Mouse (Mus musculus) liver, embryonic 12.5 days (tissue): Measurements from ENCODE around the gene Spry1. TPM values are rescaled to one million over a fixed set of nuclear protein-coding genes. Genes with fewer than 3 reads are reported as not detected.
"Not testable (repeated sequence)": the region's sequence is repeated elsewhere in the genome, so short reads cannot be mapped to it uniquely, and the experiment has no call there.

ENCODE experiments used
- ATAC-seq: fragments of 200-750 bp; cut with Nextera tagmentation; 2 replicates; pipeline ENCODE4 v1.8.0; 2017; ENCODE audit warnings: moderate number of reproducible peaks, mild to moderate bottlenecking, moderate library complexity
- H3K27ac ChIP-seq: fragments of 300-500 bp; sonication (generic); 2 replicates; pipeline ENCODE4 v1.5.1; 2016; ENCODE audit warnings: mild to moderate bottlenecking
- H3K27me3 ChIP-seq: fragments of 300-500 bp; sonication (generic); replicated peaks from 2 replicates; pipeline ENCODE4 v1.6.1; 2016; ENCODE audit warnings: mild to moderate bottlenecking, moderate library complexity
- H3K36me3 ChIP-seq: fragments of 300-500 bp; sonication (generic); 2 replicates; pipeline ENCODE4 v1.6.1; 2016; ENCODE audit warnings: mild to moderate bottlenecking, moderate library complexity
- H3K4me1 ChIP-seq: fragments of 300-500 bp; sonication (generic); 2 replicates; pipeline ENCODE4 v1.6.1; 2016
- H3K4me2 ChIP-seq: fragments of 300-500 bp; sonication (generic); 2 replicates; pipeline ENCODE4 v1.6.1; 2016; ENCODE audit warnings: mild to moderate bottlenecking, moderate library complexity
- H3K4me3 ChIP-seq: fragments of 300-500 bp; sonication (generic); 2 replicates; pipeline ENCODE4 v1.5.1; 2016; ENCODE audit warnings: mild to moderate bottlenecking, moderate library complexity
- H3K9ac ChIP-seq: fragments of 300-500 bp; sonication (generic); 2 replicates; pipeline ENCODE4 v1.6.1; 2016; ENCODE audit warnings: mild to moderate bottlenecking, moderate library complexity
- H3K9me3 ChIP-seq: fragments of 300-500 bp; sonication (generic); replicated peaks from 2 replicates; pipeline ENCODE4 v1.6.1; 2016; ENCODE audit warnings: mild to moderate bottlenecking, moderate library complexity
- WGBS: fragments of 180-500 bp; shearing (Covaris S2); methylation state at CpG from one replicate; pipeline ENCODE4 v1.1.7; 2016; ENCODE audit not compliant: insufficient replicate concordance; 5-methylcytosine and 5-hydroxymethylcytosine counted together
- polyA plus RNA-seq: library from polyadenylated mRNA; unstranded; fragments of >200 nt; fragmentation: Nextera tagmentation; extraction: Ambion mirVana; gene quantifications from 2 replicates; pipeline ENCODE4 v1.2.1, GENCODE M21; 2016

The Spry1 gene
- polyA plus RNA-seq = 4.3 and 4.7 TPM in 2 replicates

DNA sequence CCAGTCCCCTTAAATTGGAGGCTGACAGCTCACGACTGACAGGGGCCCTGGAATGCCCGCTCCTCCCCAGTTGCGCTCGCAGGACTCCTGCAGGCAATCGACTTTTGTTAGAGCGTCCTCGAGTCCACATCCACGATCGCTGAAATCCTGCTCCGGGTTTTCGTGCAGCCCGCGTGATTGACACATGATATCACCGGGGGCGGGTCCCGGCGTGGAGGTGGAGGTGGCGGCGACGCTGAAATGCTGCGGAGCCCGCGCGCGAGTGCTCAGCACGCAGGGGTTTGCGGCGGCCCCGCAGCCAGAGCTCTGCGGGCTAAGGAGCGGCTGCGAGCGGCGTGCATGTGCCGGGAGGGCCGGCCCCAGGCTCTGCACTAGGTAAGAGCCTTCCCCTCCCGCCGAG is at the start of gene Spry1:
Spry1 (plus strand) TSS at position 258 of the 400 bp plus-strand sequence.
- H3K27ac ChIP-seq = peak within 1 kb of the TSS; percentile 76
- peaks cover 18% of the 10 kb centered on the region for H3K27me3 ChIP-seq
- whole genome bisulfite sequencing = 0% methylated on average over 38 of the region's 38 CpGs

DNA sequence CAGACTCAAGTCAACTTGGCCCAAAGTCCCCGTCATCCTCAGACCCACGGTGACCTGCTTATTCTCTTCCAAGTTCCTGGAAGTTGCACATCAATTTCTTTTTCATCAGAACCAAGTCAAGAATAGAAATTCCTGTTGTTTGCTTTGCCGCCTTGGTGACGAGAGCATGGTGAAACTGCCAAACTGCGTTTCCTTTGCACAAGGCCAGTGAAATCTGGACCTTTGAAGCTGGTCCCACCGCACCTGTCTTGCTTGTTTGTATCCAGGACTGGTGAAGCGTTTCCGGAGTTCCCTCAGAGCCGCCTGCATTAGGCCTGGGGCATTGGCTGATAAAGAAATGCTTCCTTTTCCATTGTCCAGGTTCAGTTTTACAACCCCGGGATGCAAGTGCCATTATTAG is 44.0 kb upstream of the Spry1 start:
- Histone ChIP-seq H3K27me3 (no peaks in the 10 kb centered on the region), H3K4me1 (peaks cover 13% of the 10 kb centered on the region; the same call in 1 of the 2 replicates), H3K9me3 (no peaks in the 10 kb centered on the region), H3K9ac (no peak overlapping the region), H3K27ac (no peak overlapping the region), H3K36me3 (no peaks in the 10 kb centered on the region), H3K4me2 (no peak overlapping the region), H3K4me3 (no peak overlapping the region)
- no peak for ATAC-seq
- WGBS = 65% methylated on average over 10 of the region's 10 CpGs

More for the DNA sequence above, at the start of gene Spry1:
- peak within 1 kb of the TSS; percentile 82 for H3K9ac ChIP-seq
- H3K4me3 ChIP-seq = peak within 1 kb of the TSS; percentile 79
- peak; percentile 80 for ATAC-seq
- H3K9me3 ChIP-seq = no peaks in the 10 kb centered on the region
- peaks cover 21% of the 10 kb centered on the region for H3K36me3 ChIP-seq
- H3K4me2 ChIP-seq = peak within 1 kb of the TSS; percentile 99
- H3K4me1 ChIP-seq = peaks cover 41% of the 10 kb centered on the region

DNA sequence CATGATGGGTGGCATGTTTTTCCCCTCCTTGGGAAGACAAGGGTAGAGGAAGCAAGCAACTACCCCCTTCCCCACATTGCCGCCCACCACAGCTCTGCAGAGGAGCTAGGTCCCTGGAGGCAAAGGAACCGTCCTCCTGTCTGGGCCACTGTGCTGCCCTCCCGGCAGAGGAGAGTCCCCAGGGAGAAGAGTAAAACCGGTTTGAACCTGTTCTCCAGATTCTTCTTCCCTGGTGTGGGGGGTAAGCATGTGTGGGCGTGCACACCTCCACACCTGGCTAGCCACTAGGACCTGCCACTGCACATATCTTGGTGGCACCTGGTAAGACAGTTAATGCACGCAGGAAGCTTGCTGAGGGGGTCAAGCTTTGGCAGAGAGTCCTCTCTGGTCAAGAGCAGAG is 43.2 kb upstream of the Spry1 start:
- Histone ChIP-seq H3K4me2 (no peak overlapping the region), H3K4me1 (peaks cover 13% of the 10 kb centered on the region; the same call in 1 of the 2 replicates), H3K4me3 (no peak overlapping the region), H3K9ac (no peak overlapping the region), H3K36me3 (no peaks in the 10 kb centered on the region), H3K27ac (no peak overlapping the region), H3K9me3 (no peaks in the 10 kb centered on the region), H3K27me3 (no peaks in the 10 kb centered on the region)
- ATAC-seq = peak; percentile 23; the same call in 1 of the 2 replicates
- WGBS = 57% methylated on average over 6 of the region's 6 CpGs

DNA sequence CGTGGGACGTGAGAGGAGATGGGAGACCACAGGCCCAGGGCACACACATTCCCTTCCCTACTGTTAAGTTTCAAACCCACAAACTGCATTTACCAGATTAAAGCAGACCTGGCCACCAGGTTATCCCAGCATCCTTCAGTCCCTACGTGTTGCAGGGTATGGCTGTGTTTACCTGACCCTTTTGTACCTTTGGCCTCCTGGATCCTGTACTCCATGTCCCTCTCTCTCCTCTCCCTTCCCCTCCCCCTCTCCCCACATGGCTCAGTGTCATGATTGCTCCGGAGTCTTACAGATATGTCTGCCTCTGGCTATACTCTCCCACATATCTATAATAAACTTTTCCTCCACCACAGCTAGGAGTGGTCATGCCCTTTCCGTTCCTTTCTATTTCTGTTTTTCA is 42.5 kb upstream of the Spry1 start:
- Histone ChIP-seq H3K4me2 (no peak overlapping the region), H3K4me1 (peaks cover 13% of the 10 kb centered on the region; the same call in 1 of the 2 replicates), H3K27ac (no peak overlapping the region), H3K36me3 (no peaks in the 10 kb centered on the region), H3K27me3 (no peaks in the 10 kb centered on the region), H3K9ac (no peak overlapping the region), H3K9me3 (no peaks in the 10 kb centered on the region), H3K4me3 (no peak overlapping the region)
- 60% methylated on average over 5 of the region's 5 CpGs for WGBS
- 0 out of 2 replicates have a peak, but pooled peaks have one; percentile 23 for ATAC-seq

DNA sequence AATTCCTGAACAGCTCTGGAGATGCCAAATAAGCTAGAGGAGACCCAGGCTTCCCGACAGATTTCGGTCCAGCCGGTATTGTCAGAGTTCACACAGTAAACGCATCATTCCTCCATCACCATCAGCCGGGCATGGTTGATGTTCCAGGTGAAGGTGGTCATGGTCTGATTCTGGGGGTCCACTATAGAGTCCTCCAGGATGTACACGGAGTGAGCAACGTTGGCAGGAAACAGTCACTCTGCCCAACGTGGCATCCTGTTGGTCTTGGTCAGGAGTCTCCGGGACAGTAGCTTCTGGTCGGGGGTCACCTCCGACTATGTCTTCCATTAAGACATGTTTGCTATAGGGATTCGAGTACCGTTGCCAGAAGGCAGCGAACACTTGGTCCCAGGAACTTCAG is 40.1 kb upstream of the Spry1 start:
- not testable (repeated sequence) for H3K9ac ChIP-seq, H3K9me3 ChIP-seq, H3K27me3 ChIP-seq, ATAC-seq, H3K4me3 ChIP-seq, H3K4me2 ChIP-seq, H3K27ac ChIP-seq, H3K36me3 ChIP-seq
- WGBS = 84% methylated on average over 14 of the region's 14 CpGs
- H3K4me1 ChIP-seq = peaks cover 24% of the 10 kb centered on the region

DNA sequence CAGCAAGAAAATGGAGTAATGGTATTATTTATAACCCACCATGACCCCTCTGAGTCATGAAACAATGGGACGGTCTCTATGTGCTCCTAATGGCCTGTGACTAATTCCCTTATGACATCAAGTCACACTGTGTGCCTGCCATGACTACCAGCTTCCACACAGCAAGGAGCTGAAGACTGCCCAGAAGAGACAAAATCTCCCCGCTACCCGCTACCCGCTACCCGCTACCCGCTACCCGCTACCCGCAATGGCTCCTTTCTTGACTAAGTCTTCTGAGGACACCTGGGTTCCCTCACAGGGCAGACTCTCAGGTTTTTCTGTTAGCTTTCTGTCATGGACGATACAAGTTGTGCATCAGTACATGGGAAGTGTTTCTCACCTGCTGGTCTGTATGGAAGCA is 37.4 kb upstream of the Spry1 start:
- H3K27me3 ChIP-seq = peaks cover 14% of the 10 kb centered on the region; the same call in 1 of the 2 replicates
- no peak for ATAC-seq
- peaks cover 4% of the 10 kb centered on the region; the same call in 1 of the 2 replicates for H3K9me3 ChIP-seq
- peaks cover 15% of the 10 kb centered on the region for H3K4me1 ChIP-seq
- no peak overlapping the region for H3K4me3 ChIP-seq
- H3K4me2 ChIP-seq = no peak overlapping the region
- WGBS = 95% methylated on average over 9 of the region's 9 CpGs
- H3K27ac ChIP-seq = no peak overlapping the region
- H3K36me3 ChIP-seq = no peaks in the 10 kb centered on the region
- H3K9ac ChIP-seq = no peak overlapping the region

DNA sequence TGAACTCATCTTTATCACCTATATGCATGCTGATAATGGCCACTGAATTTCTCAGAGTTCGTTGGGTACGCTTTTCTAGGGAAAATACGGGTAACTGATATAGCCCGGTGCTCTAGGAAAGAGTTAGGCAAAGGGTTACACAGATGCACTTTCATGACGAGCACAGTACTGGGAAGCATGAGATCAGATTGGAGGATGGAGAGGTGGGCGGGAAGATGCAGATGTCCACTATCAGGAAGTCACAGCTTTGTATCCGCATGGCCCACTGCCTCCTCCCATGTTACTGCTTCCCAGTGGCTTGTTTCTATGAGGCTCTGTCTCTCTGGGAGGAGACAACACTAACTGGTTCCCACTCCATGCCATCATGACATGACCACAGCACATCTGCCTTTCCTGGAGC is 36.9 kb upstream of the Spry1 start:
- WGBS = 63% methylated on average over 7 of the region's 7 CpGs
- peaks cover 16% of the 10 kb centered on the region; the same call in 1 of the 2 replicates for H3K27me3 ChIP-seq
- H3K4me2 ChIP-seq = peak overlapping the region; percentile 9; the same call in 1 of the 2 replicates
- H3K9me3 ChIP-seq = peaks cover 4% of the 10 kb centered on the region; the same call in 1 of the 2 replicates
- no peak overlapping the region for H3K4me3 ChIP-seq
- peak; percentile 81 for ATAC-seq
- no peak overlapping the region for H3K27ac ChIP-seq
- no peak overlapping the region for H3K9ac ChIP-seq
- peaks cover 15% of the 10 kb centered on the region for H3K4me1 ChIP-seq
- no peaks in the 10 kb centered on the region for H3K36me3 ChIP-seq

DNA sequence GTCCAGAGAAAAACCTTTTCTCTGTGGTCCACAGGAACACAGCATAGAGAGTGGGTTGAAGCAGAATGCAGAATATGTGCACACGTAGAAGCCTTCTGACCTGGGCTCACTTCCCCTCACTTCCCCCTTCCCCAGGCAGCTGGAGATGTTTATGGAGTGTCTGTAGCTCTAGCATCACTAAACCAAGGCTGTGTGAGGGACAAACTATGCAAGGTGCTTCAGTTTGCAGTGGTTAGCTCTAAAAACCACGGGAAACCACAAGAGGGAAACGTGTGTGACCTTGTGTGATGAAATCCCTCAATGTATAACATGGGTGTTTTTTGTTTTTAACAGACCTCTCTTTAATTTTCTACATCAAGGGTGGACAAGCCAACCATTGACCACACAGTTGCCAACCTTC is 36.2 kb upstream of the Spry1 start:
- no peak for ATAC-seq
- Histone ChIP-seq H3K4me2 (no peak overlapping the region), H3K4me1 (peaks cover 15% of the 10 kb centered on the region), H3K27ac (no peak overlapping the region), H3K36me3 (no peaks in the 10 kb centered on the region), H3K9ac (no peak overlapping the region), H3K27me3 (peaks cover 17% of the 10 kb centered on the region; the same call in 1 of the 2 replicates), H3K9me3 (peaks cover 4% of the 10 kb centered on the region; the same call in 1 of the 2 replicates), H3K4me3 (no peak overlapping the region)
- WGBS = 36% methylated on average over 3 of the region's 3 CpGs

DNA sequence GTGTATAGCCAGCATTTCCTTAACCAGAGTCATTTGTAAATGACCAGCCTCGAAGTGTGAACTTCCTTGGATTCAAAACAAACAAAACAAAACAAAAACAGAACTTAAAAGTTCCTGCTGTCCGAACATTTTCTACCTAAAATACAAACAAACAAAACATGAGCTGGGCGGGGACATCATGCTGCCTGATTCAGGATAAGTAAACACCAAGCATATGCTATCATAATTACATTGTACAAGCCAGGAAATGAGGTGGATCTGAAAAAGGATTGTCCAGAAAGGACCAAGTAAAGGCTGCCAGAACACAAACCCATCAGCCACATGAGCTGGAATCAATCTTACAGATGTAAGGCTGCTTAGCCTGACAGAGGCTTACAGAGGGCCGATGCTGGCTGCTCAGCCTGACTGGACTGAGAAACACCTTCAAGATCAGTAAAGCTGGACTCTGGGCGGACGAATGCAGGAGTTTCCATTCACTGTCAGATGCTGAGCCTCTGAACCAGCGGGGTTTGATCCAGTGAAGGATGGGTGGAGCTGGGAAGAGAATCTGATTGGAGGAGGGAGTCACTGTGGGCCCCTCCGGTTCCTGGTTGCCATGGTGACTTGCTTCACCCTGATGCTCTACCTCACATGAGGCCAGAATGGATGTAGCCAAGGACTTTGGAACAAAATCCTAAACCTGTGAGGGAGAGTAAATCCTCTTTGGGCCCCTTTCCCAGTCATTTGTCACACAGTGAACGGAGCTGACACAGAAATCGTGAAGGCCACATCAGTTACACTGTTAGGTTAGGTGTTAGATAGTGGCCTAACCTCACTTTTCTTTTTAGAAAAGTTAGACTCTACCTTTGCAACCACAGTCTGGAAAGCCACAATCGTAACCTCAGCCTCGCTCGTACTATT is 34.5 kb upstream of the Spry1 start:
- Histone ChIP-seq H3K36me3 (no peaks in the 10 kb centered on the region), H3K27me3 (peaks cover 17% of the 10 kb centered on the region; the same call in 1 of the 2 replicates), H3K4me1 (peaks cover 15% of the 10 kb centered on the region), H3K27ac (no peak overlapping the region), H3K4me3 (no peak overlapping the region), H3K4me2 (no peak overlapping the region), H3K9ac (no peak overlapping the region), H3K9me3 (peaks cover 4% of the 10 kb centered on the region; the same call in 1 of the 2 replicates)
- ATAC-seq = no peak
- 58% methylated on average over 13 of the region's 13 CpGs for WGBS

DNA sequence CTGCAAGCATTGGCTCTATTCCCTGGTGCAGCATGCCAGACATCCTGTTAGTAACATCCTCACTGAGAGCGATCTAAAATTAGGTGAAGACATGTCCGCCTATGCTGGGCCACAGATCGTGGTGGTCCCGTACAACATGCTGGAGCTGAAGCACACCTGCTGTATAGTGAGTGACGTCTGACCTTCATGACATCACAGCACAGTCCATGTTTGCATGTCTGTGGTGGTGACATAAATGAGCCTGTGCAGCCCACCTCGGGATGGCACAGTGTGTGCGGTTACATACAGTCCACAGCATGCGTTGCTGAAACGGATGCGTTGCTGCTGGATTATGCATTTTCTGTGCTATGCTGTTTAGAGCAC is 33.9 kb upstream of the Spry1 start:
- 76% methylated on average over 10 of the region's 10 CpGs for WGBS
- H3K4me3 ChIP-seq = no peak overlapping the region
- H3K9me3 ChIP-seq = peaks cover 4% of the 10 kb centered on the region; the same call in 1 of the 2 replicates
- no peak overlapping the region for H3K27ac ChIP-seq
- H3K4me2 ChIP-seq = no peak overlapping the region
- peaks cover 15% of the 10 kb centered on the region for H3K4me1 ChIP-seq
- H3K36me3 ChIP-seq = no peaks in the 10 kb centered on the region
- peak; percentile 35 for ATAC-seq
- no peak overlapping the region for H3K9ac ChIP-seq
- H3K27me3 ChIP-seq = peaks cover 17% of the 10 kb centered on the region; the same call in 1 of the 2 replicates

DNA sequence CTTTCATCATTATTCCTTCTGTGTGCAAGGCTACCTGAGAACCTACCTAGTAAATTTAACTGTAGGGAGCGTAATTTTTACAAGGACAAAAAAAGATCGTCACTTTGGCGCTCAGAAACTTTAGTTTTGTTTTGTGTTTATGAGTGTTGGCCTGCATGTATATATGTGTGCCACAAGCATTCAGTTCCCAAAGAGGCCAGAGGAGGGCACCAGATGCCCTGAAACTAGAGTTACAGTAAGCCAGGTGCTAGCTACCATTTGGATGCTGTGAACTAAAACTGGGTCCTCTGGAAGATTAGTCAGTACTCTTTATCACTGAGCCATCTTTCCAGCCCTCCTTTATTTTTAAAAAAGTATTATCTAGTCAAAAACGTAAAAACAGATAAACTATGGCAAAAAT is 30.8 kb upstream of the Spry1 start:
- Histone ChIP-seq H3K9ac (no peak overlapping the region), H3K9me3 (peaks cover 4% of the 10 kb centered on the region; the same call in 1 of the 2 replicates), H3K4me3 (no peak overlapping the region), H3K4me2 (no peak overlapping the region), H3K4me1 (0 out of 2 replicates have a peak, but pooled peaks cover 4% of the 10 kb centered on the region), H3K27me3 (peaks cover 17% of the 10 kb centered on the region; the same call in 1 of the 2 replicates), H3K36me3 (no peaks in the 10 kb centered on the region), H3K27ac (no peak overlapping the region)
- no peak for ATAC-seq
- 71% methylated on average over 4 of the region's 4 CpGs for WGBS

DNA sequence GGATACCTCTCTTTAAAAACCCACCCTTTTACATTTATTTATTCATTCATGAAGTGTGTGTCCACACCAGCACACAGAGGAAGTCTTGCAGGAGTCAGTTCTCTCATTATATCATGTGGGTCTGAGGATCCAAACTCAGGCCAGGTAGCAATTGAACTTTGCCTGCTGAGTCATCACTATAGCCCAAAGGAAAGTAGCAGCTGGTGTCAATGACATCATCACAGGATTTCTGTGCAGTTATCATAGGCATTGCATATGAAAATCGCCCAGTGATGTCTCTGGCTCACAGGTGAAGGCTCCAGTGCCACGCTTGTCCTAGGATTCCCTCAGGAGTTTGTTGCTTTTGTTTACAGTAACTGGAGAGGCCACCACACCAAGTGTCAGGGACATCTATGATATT is 29.1 kb upstream of the Spry1 start:
- ATAC-seq = no peak
- no peak overlapping the region for H3K4me3 ChIP-seq
- H3K27ac ChIP-seq = no peak overlapping the region
- 80% methylated on average over 2 of the region's 2 CpGs for WGBS
- no peaks in the 10 kb centered on the region for H3K4me1 ChIP-seq
- H3K4me2 ChIP-seq = no peak overlapping the region
- H3K27me3 ChIP-seq = peaks cover 21% of the 10 kb centered on the region
- H3K36me3 ChIP-seq = no peaks in the 10 kb centered on the region
- peaks cover 4% of the 10 kb centered on the region; the same call in 1 of the 2 replicates for H3K9me3 ChIP-seq
- no peak overlapping the region for H3K9ac ChIP-seq
